Mouse (Mus musculus) spleen, postnatal 4 days (tissue): ENCODE data around the gene Samm50.

Source experiments
- DNase-seq, 2 experiments: peaks; one replicate each; pipeline ENCODE4 v3.0.0; 2022; ENCODE audit warnings: low spot score in 2 of 2

Samm50 gene

DNA sequence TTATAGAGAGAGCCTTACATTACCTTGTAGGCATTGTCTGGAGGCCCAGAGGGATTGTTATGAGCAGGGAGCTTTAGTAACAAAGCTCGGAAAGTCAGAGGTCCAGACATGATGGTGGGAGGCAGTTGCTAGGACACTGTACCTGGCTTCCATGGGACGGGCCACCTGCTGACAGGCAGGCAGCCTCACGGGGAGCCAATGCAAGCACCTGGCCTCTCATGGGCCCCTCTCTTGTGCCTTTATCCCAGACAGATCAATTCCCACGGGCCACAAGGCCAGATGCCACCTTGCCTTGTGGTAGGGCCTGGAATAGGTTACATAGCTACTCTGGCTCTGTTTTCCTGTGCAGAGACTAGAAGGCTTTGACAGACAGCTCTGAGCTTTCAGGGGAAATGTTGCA is 19.5 kb downstream of the Samm50 start:
- peak in 1 of 2 experiments; percentile 63 for DNase-seq

DNA sequence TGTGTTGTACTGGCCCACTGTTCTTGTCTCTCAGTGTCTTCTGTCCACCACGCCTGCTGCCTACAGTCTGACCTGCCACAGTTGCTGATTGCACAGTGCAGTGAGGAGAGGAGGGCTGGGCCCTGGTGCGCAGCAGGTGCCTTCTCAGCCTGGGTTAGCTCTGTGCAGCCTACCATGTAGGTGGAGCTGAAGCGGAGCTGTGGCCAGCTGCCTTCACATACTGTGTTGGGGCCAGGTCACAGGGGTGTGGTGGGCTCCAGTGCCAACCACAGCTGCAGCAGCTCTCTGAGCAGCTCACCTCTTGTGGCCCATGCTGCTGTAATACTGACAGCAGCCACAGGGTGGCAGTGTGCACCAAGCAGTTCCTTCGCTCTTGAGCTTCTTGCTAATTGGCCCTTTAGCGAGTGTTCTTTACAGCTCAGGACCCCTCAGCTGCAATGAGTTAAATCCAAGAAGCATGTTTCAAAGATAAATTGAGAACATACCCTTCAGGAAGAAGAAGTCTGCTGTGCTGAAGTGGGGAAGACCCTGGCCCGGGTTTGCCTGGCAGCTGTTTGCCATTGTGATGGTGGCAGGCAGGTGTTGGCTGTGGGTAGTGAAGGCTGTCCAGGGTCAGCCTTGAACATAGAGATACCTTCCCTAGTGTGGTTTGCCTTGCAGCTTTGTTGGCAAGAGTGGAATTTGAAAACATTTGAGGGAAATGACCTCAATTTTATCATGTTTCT is 20.2 kb downstream of the Samm50 start:
- peak; percentile 89 to 98 for DNase-seq

DNA sequence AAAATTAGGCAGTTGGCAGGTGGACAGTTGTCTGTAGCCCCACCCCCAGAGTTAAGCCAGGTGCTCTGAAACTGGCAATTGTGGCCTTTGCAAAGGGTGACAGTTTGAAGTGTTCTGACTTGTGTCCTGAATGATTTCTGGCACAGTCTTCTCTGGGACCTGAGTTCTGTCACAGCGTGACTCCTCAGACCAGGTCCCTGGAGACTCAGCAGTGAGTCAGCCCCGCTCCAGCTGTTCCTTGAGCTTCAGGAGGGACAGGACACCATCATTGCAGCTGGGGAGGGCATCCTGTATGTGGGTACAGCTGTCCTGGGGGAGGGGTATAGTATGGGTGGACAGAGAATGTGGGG is 20.7 kb downstream of the Samm50 start:
- peak in 1 of 2 experiments; percentile 68 for DNase-seq

DNA sequence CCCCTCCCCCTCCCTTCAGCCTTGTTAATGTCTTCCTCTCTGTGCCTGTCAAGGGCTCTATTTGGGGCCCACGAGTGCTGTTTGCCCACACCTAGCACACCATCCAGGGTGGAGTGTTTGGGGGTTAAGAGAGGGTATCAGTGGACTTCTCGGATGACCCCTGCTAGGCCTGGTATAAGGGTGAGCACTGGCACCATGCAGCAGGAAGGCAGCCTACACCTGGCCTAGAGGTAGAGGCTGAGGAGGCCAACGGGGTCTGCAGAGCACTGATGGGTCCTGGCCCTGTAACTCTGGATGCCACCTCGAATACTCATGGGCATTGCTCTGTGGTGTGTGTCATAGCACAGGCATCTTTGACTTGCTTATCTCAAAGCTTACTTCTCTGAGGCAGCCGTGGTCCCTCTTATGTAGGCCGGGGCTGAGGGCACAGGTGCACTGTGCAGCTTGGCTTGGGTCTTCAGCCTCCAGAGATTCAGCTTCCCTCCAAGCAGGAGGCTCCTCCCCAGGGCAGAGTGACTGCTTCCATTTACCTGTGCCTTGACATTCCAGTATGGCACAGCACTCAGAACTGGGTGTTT is 21.2 kb downstream of the Samm50 start:
- DNase-seq = peak in 1 of 2 experiments; percentile 61

DNA sequence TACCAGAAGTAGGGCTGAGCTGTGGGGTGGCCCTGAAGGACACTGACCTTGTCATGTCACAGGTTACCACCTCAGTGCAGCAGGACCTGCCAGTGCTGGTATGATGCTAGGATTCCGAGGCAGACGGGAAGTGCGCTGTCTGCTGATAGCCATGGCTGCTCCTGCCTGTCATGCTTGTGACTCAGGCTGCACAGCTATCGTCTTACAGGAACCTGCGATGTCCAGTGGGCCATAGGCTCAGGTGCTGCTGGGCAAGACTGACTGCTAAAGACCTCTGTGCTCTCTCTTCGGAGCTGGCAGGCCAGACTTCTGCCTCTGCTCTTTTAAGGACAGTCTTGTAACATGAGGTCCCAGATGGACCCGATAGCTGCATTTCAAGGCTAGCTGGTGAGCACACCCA is 22.4 kb downstream of the Samm50 start:
- no peak for DNase-seq

DNA sequence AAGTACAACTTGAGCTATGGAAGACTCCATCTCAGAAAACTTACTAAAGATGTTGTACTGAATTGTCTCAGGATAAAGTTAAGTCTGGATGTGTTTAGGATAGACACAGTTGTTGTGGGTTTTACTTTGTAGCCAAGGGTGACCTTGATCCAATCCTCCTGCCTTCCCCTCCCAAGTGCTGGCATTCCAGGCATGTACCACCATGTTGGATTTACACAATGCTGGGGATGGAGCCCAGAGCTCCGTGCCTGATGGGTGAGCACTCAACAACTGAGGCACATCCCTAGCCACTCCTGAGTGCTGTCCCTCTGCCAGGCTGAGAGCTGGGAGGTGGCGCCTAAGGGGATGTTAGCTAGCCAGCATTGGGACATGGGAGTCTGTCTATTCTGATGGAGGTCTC is 23.2 kb downstream of the Samm50 start:
- no peak for DNase-seq

DNA sequence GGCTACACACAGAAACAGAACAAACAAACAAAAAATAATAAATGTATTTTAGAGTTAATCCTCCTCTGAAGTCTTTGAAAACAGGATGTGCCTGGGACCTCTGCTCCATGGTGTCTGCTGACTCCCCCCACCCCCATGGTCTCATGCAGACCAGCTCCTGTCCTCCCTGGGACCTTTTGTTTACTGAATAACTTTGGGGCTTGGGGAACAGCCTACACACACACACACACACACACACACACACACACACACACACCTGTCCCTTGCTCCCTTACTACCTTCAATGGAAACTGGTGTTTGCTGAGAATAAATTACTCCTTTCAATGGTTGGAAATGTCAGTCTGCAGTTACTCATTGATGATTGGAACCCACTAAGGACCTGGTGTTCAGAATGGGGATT is 24.0 kb downstream of the Samm50 start:
- no peak for DNase-seq

DNA sequence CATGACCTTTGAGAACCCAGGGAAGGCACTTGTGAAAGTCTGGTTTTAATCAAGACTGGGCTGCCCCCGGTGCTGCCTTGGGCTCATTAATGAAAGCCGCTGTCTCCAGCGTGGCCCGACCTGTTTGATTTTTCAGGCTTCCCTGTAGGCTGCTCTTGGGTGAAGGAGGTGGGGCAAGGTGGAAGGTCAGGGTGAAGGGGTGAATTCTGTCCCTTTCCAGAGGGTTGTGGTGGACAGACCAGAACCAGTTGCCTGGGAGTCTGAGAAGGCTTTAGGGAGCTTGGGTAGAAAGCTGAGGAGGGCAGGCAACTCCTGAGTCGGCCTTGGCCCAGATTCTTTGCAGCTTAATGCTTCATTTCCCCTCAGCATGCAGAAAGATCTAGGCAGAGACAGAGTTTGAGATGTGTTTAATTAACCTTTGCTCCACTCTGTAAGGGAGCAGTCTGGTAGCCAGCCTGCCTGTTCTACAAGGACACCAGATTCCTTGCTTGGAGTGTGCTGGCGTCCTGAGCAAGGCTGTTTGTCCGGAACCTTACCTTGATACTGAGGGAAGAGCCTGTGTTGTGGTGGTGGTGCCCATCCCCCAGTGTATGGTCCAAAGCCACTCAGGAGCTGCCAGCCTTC is 24.5 kb downstream of the Samm50 start:
- DNase-seq = no peak

DNA sequence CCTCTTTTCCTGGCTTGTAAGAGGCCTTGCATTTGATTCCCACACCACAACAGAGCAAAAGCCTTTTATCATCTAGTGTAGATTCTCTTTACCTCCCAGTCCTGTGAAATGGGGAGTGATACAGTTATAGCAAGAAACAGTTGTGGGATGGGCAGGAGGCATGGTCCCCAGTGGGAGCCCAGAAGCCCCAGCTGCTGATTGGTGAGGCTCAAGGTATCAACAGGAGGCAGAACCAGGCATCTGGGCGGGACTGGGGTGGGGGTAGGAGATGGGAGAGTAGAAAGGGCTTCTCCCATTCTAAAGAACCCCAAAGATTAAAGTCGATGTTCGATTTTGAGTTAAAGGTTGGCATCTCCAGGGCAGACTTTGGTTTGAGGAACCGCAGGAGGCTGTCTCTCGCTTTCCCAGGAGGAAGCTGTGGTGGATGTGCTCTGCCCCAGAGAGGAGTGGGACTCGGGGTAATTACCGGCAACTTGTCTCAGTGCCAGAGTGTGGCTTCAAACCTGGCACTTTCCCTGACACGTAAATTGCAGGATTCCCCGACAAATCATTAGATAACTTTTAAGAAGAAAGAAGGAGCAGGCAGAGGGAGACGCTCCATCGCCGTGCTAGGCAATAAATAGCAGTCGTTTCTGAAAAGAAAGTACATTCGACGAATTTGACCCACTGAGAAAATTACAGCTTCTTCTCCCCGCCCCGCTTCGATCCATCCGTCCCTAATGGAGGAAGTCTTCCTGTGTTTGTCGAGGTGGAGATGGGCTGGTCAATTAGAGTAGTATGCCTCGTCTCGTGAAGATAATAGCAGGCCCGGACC is 26.1 kb downstream of the Samm50 start:
- DNase-seq = no peak

DNA sequence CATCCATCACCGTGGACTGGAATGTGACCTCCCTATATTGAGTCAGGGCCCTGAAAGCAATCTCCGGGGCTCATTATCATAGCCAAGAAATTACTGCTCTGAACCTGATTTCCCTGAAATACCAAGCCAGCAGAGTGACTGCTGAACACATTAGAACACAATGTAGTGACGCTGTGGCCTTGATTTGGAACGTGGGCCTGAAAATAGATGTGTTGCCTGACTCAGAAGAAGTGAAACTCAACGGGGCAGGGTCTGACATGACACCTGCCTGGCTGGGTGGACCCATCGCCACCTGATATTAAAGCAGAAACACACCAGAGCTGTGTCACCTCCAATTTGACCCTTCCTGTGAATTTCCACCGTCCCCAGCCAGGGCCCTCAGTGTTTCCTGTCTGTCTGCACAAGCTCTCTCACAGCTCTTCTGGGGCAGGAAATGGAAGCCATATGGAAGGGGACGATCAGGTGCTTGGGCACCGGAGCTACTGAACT is 26.8 kb downstream of the Samm50 start:
- peak in 1 of 2 experiments; percentile 36 for DNase-seq

DNA sequence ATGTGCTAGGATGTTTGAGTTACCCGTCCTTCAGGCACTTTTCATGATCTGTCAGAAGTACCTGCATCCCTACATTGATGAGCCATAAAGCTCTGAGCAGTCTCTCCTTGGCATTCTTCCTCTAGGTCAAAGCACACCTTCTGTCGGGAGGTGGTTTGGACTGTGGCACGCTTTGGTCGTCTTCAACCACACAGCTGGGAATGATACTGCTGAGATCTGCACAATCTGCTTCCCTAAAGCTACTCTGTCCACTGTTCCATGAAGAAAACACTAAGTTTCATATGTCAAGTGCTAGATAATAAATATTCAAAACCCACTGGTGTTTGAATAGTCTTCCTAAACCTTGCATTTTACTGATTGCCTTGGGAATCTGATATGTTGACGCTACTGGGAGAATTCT is 29.5 kb downstream of the Samm50 start:
- no peak for DNase-seq

DNA sequence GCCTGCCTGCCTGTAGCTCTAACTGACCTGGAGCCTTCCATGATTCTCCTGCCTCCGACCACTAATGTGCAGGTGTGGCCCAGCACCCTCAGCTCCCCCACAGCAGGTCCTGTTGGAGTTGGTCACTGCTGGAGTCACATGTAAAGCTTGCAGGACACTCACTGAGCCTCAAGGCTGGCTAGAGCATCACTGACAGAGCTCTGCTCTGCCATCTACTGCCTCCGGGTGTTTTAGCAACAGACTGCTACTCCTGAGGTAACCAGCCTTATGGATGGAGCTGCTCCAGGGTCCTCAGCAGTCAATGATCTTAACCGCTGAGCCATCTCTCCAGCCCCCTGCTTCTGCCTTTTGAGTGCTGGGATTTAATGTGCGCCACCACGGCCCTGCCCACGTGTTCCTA is 31.4 kb downstream of the Samm50 start:
- DNase-seq = no peak

DNA sequence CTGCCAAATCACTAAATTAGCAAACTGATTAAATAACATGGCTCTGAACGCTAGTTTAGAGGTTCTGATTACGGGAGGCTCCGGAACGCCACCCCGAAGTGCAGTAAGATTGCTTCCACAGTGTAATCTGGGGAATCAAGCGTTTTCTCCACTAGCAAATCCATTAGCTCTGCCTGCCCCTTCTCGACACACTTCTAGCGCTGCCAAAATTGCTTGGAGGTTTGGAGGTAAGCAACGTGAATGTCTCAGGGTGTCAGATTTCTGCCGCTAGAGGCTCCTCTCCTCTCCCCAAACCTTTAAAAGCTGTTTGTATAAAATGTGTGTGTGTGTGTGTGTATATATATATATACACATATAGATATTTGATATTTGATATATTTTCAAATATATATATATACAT is 32.7 kb downstream of the Samm50 start:
- no peak for DNase-seq

DNA sequence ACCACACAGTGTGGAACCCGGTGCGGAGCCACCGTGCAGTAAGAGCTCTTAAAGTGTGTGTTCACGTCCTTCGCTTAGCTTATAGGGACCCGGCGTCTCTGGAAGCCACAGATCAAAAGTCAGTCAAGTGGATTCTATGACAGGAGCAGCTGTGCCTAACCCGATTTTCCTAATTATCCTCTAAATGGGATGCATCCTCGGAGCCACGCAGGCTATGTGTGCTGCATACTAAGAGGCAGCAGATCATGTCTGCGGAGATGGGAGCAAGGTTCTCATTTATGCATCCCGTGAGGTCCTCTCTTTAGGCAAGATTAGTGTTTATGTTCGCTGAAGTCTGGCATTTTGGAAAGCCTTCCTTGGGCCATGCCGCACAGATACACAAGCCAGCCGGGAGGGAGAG is 34.9 kb downstream of the Samm50 start:
- DNase-seq = no peak

DNA sequence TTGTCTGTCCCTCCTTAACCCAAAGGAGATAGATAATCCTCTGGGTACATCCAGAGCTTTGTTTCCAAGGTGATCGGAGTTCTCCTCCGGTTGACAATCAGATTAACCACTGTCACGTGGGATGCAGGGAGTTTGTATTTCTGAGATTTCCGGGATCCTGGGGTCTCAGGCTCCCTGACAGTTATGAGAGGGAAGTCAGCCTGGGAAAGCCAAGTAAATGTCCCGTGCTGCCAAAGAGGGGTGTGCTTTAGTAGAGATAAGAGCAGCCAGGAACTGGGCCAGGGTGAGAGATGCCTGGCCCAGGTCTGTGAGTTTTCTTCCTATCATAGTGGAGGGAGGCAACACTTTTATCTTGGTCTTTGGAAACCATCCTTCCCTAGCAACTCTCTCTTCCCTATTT is 38.6 kb downstream of the Samm50 start:
- DNase-seq = peak in 1 of 2 experiments; percentile 29

DNA sequence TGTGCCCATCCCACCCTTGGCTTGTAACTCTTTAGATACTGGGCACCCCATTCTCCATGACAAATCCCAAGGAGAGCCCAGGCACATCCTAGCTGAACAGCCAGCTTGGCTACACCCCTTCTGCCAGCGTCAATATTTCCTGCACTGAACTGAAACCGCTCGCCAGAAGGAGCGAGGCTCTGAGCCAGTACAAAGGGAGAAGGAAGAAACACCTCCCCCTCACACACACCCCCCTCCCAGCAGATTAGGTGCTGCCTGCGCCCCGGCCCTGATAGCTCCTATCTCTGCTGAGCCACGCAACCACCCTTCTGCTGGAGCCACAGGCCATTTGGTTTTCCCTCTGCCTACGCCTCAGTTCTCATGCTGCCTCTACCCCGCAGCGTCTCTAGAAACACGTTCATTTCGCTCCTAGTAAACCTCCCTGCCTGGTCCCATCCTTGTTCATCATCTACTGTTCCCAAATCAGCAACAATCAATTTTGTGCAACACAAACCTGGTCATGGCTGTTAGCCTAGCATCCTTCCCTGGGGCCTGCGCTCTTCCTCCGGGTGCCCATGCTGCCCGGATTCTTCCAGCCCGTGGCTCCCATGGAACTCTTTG is 39.2 kb downstream of the Samm50 start:
- peak; percentile 72 to 77 for DNase-seq

DNA sequence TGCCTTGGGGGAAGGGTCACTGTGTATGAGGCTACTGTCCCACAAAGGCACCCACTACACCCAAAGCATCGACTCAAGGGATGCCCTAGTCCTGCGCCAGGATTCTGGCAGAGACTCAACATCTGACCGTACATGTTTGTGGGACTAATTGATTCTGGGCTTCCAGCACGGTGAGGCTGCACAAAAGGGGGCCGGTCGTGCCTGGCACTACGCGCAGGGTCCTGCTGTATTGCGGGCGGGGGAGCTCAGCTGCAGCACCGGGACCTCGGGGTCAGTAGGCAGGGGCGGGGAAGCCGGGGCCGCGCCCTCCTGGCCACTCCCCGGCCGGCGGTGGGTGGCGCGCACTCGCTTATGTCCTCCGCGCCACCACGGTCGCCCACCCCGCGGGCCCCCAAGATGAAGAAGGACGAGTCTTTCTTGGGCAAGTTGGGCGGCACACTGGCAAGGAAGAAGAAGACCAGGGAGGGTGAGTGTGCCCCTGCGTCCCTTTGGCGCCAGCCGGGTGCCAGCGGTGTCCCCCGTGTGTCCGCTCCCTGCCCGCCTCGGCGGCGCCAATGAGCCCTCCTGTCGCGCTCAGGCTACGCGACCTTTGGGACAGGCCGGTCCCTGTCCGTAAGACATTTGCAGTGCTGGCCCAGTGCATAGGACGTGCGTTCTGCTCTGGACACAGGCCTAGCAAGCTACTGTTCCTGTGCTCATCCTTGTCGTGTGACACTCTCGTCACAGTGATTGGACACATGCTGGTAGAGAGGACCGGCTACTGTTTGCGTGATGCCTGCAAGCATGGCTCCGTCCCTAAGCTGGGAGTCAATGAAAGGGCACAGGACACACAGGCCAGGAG is 39.9 kb downstream of the Samm50 start, which contains the start of gene Parvb:
Gene Parvb (plus strand): TSS at position 323 of the 841 bp plus-strand sequence.
- peak; percentile 60 to 80 for DNase-seq

DNA sequence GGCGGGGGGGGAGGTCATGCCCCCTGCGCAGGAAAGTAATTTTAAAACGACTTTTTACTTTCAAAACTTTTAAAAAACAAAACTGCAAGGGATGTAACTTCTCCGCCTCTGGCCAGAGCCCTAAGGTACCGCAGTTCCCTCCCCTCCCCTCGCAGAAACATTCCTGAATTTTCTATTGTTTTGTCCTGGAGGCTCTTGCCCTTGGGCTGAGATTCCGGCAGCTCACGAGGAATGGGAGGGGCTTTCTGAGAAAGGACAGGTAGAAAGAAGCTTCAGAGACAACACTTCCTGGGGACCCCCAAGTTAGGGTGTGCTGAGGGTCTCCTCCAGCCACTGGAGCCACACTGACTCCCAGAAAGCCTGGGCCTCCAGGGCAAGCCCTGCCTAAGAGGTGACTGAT is 40.6 kb downstream of the Samm50 start:
- DNase-seq = no peak

DNA sequence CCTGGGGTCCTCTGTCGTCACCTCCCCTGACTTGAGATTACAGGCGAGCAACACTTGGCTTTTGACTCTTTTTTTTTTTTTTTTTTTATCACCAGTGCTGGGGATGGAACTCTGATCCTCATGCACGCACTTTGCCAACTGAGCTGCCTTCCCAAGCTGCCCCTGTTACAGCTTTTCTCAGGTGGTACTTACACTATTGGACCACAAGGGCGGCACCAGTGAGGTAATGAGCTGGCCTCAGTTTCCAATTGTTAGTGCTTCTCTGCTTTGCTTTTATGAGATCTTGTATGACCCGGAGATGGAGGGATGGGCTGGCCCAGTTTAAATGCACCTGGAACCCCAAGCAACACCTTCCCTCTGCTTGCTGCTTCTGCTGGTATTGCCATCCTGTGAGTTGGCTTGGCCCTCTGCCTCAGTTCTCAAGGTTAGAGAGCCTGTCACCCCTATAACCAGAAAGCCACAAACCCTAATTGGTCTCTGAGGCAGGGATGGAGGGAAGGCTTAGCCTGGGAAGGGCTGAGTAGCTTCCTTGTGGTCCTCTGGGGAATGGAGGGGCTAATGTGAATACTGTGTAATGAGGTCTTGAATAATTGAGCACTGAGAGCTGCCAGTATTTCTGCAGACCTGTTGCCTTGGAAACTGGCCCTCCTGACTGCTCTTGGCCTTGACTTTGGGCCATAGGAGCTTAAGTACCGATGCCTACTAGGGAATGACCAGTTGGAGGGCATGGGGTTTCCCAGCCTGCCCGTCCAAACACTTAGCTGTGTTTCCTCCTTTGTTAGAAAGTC is 42.9 kb downstream of the Samm50 start:
- no peak for DNase-seq

DNA sequence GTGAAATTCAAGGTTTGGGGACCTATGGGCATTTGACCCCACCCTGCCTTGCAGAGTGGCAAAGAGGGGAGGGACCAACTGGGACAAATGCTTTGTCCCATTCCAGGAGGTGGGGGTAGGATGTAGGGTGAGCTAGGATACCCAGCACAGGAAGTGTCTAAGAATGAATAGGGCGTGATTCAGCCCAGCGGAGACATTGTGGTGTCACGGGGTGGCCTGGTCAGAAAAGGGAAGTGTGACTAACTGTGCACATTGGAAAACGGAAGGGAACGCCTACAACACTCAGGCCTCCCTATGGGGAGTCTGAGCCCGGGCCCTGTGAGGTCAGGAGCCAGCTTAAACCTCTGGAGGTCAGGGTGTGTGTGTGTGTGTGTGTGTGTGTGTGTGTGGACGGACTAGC is 43.6 kb downstream of the Samm50 start:
- peak in 1 of 2 experiments; percentile 42 for DNase-seq
